Mouse (Mus musculus) forebrain, embryonic 16.5 days (tissue): ENCODE results near the gene Onecut3. TPM values are rescaled to one million over a fixed set of nuclear protein-coding genes. Genes with fewer than 3 reads are reported as not detected.

ENCODE experiments used
- ATAC-seq: fragments of 200-750 bp; cut with Nextera tagmentation; 2 replicates; pipeline ENCODE4 v1.8.0; 2017; ENCODE audit warnings: mild to moderate bottlenecking, moderate library complexity
- H3K27ac ChIP-seq: fragments of 300-500 bp; sonication (generic); 2 replicates; pipeline ENCODE4 v1.5.1; 2014; ENCODE audit warnings: low read length, control low read depth
- H3K27me3 ChIP-seq: fragments of 300-500 bp; sonication (generic); replicated peaks from 2 replicates; pipeline ENCODE4 v1.6.1; 2014; ENCODE audit warnings: low read length; ENCODE audit not compliant: control insufficient read depth, insufficient read depth
- H3K36me3 ChIP-seq: fragments of 300-500 bp; sonication (generic); 2 replicates; pipeline ENCODE4 v1.6.1; 2014; ENCODE audit not compliant: control insufficient read depth, insufficient read depth
- H3K4me1 ChIP-seq: fragments of 300-500 bp; sonication (generic); replicated peaks from 2 replicates; pipeline ENCODE4 v1.6.1; 2014; ENCODE audit warnings: low read length; ENCODE audit not compliant: control insufficient read depth, insufficient read depth
- H3K4me2 ChIP-seq: fragments of 300-500 bp; sonication (generic); 2 replicates; pipeline ENCODE4 v1.6.1; 2014; ENCODE audit warnings: mild to moderate bottlenecking, low read length, control low read depth
- H3K4me3 ChIP-seq: fragments of 300-500 bp; sonication (generic); replicated peaks from 2 replicates; pipeline ENCODE4 v1.5.1; 2014; ENCODE audit warnings: mild to moderate bottlenecking, low read length, control low read depth
- H3K9ac ChIP-seq: fragments of 300-500 bp; sonication (generic); replicated peaks from 2 replicates; pipeline ENCODE4 v1.6.1; 2014; ENCODE audit warnings: low read depth, low read length, control low read depth
- H3K9me3 ChIP-seq: fragments of 300-500 bp; sonication (generic); 2 replicates; pipeline ENCODE4 v1.6.1; 2016; ENCODE audit warnings: low read length; ENCODE audit not compliant: control insufficient read depth
- WGBS: fragments of 180-500 bp; shearing (Covaris S2); extraction: QIAGEN DNeasy Blood & Tissue Kit; methylation state at CpG from one replicate; pipeline ENCODE4 v1.1.7; 2014; 5-methylcytosine and 5-hydroxymethylcytosine counted together
- polyA plus RNA-seq: library from polyadenylated mRNA; unstranded; fragments of >200 nt; fragmentation: Nextera tagmentation; extraction: Ambion mirVana; gene quantifications from 2 replicates; pipeline ENCODE4 v1.2.1, GENCODE M21; 2015

Onecut3 gene
- polyA plus RNA-seq, 1 experiment from 2014 or later = 0.46 TPM

DNA sequence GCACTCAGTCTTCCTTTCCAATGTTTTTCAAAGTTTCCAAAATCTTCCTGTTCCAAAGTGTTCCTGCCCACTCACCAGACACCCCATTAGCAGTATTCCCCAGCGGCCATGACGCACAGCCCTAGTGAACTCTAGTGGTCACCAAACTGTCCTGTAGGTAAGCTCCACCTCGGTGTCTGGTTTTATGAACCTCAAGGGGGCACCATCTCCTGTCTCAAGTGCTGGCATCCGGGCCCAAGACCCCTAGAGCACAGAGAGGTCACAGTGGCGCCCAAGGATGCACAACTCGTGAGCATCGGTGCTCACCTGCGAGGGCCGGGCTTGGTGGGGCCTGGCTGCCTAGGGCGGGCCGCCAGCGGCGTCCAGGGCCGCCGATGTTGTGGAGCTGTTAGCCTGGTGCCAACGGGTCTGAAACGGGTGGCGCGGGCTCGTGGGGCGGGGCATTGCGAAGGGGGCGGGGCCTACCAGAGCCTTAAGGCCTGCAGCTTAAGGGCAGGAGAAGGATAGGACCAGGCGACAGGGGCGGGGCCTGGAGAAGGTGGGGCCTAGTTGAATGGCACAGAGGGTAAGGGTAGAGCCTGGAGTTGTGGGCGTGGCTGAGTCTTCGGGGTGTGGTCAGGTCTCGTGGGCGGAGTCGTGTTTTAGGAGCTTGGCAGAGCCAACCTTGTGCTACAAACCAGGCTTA, 44.2 kb downstream of the Onecut3 start, which contains the start of gene Atp8b3:
Gene Atp8b3, minus strand, starts transcription at position 415 of the 685 bp plus-strand sequence.
- Histone ChIP-seq H3K9ac (no peak within 1 kb of the TSS), H3K27me3 (peaks cover 12% of the 10 kb centered on the region), H3K4me1 (no peaks in the 10 kb centered on the region; the same call in 1 of the 2 replicates), H3K4me2 (peak within 1 kb of the TSS; percentile 21), H3K4me3 (no peak within 1 kb of the TSS), H3K27ac (no peak within 1 kb of the TSS), H3K36me3 (peaks cover 9% of the 10 kb centered on the region; the same call in 1 of the 2 replicates), H3K9me3 (no peaks in the 10 kb centered on the region)
- 2% methylated on average over 29 of the region's 30 CpGs for WGBS
- peak; percentile 45; the same call in 1 of the 2 replicates for ATAC-seq

- H3K36me3 ChIP-seq = peaks cover 11% of the 10 kb centered on the region; the same call in 1 of the 2 replicates
- H3K27me3 ChIP-seq = peaks cover 10% of the 10 kb centered on the region
- WGBS = 50% methylated on average over 5 of the region's 5 CpGs
- H3K9me3 ChIP-seq = no peaks in the 10 kb centered on the region
- H3K4me1 ChIP-seq = no peaks in the 10 kb centered on the region; the same call in 1 of the 2 replicates
- H3K27ac ChIP-seq = no peak overlapping the region
- no peak overlapping the region for H3K4me3 ChIP-seq
- no peak overlapping the region for H3K4me2 ChIP-seq
- no peak overlapping the region for H3K9ac ChIP-seq
- ATAC-seq = no peak
Measured at GRCm38 (mm10) chr10:80539493-80539892, 44.9 kb downstream of the Onecut3 start.

- WGBS = 97% methylated on average over 14 of the region's 14 CpGs
- H3K36me3 ChIP-seq = peaks cover 19% of the 10 kb centered on the region
- no peak overlapping the region for H3K27ac ChIP-seq
- ATAC-seq = no peak
- H3K27me3 ChIP-seq = no peaks in the 10 kb centered on the region; the same call in 1 of the 2 replicates
- no peak overlapping the region for H3K4me3 ChIP-seq
- no peaks in the 10 kb centered on the region for H3K4me1 ChIP-seq
- no peak overlapping the region for H3K4me2 ChIP-seq
- H3K9ac ChIP-seq = no peak overlapping the region
- H3K9me3 ChIP-seq = no peaks in the 10 kb centered on the region
Measured at GRCm38 (mm10) chr10:80543873-80544272, 49.2 kb downstream of the Onecut3 start.

DNA sequence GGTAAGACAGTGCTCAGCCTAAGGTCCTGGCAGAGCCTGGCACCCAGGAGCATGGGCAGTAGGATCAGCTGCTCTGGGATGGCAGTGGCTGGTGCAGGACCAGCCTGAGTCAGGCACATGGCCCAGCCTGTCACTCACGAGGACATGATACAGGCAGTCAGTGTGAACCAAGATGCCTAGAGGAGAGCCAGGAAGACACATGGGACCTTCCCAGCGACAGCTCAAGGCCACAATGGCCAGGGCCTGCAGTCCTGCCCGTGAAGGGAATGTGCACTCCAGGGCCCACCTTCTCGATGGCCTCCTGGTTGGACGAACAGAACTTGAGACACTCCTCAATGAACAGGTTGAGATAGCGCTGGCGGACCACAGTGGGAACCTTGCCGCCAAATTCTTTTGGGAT, 51.0 kb downstream of the Onecut3 start:
- H3K4me3 ChIP-seq = no peak overlapping the region
- H3K27me3 ChIP-seq = no peaks in the 10 kb centered on the region
- no peak overlapping the region for H3K27ac ChIP-seq
- 94% methylated on average over 8 of the region's 8 CpGs for WGBS
- no peak overlapping the region for H3K9ac ChIP-seq
- no peak for ATAC-seq
- no peak overlapping the region for H3K4me2 ChIP-seq
- peaks cover 19% of the 10 kb centered on the region for H3K36me3 ChIP-seq
- no peaks in the 10 kb centered on the region for H3K4me1 ChIP-seq
- no peaks in the 10 kb centered on the region for H3K9me3 ChIP-seq

GRCm38 (mm10) chr10:80546945-80547344, 52.3 kb downstream of the Onecut3 start:
- no peak for ATAC-seq
- peaks cover 19% of the 10 kb centered on the region for H3K36me3 ChIP-seq
- no peaks in the 10 kb centered on the region for H3K4me1 ChIP-seq
- no peaks in the 10 kb centered on the region for H3K27me3 ChIP-seq
- no peak overlapping the region for H3K4me3 ChIP-seq
- H3K27ac ChIP-seq = no peak overlapping the region
- H3K9ac ChIP-seq = no peak overlapping the region
- H3K4me2 ChIP-seq = no peak overlapping the region
- WGBS = 94% methylated on average over 4 of the region's 4 CpGs
- H3K9me3 ChIP-seq = no peaks in the 10 kb centered on the region

GRCm38 (mm10) chr10:80547539-80547938, 52.9 kb downstream of the Onecut3 start:
- Histone ChIP-seq H3K9me3 (no peaks in the 10 kb centered on the region), H3K27me3 (no peaks in the 10 kb centered on the region), H3K9ac (no peak overlapping the region), H3K4me3 (no peak overlapping the region), H3K4me1 (no peaks in the 10 kb centered on the region), H3K36me3 (peaks cover 18% of the 10 kb centered on the region), H3K27ac (no peak overlapping the region), H3K4me2 (no peak overlapping the region)
- ATAC-seq = no peak
- 94% methylated on average over 15 of the region's 15 CpGs for WGBS

- no peaks in the 10 kb centered on the region for H3K4me1 ChIP-seq
- ATAC-seq = peak; percentile 39
- no peak overlapping the region for H3K4me2 ChIP-seq
Measured at GRCm38 (mm10) chr10:80548428-80549006, 53.9 kb downstream of the Onecut3 start.

GRCm38 (mm10) chr10:80549279-80549678, 54.6 kb downstream of the Onecut3 start:
- peaks cover 8% of the 10 kb centered on the region for H3K36me3 ChIP-seq

More at GRCm38 (mm10) chr10:80548428-80549006, 53.9 kb downstream of the Onecut3 start:
- H3K27ac ChIP-seq = no peak overlapping the region
- no peak overlapping the region for H3K4me3 ChIP-seq
- WGBS = 75% methylated on average over 10 of the region's 10 CpGs
- H3K36me3 ChIP-seq = peaks cover 11% of the 10 kb centered on the region
- no peaks in the 10 kb centered on the region for H3K9me3 ChIP-seq
- H3K27me3 ChIP-seq = no peaks in the 10 kb centered on the region
- H3K9ac ChIP-seq = no peak overlapping the region

DNA sequence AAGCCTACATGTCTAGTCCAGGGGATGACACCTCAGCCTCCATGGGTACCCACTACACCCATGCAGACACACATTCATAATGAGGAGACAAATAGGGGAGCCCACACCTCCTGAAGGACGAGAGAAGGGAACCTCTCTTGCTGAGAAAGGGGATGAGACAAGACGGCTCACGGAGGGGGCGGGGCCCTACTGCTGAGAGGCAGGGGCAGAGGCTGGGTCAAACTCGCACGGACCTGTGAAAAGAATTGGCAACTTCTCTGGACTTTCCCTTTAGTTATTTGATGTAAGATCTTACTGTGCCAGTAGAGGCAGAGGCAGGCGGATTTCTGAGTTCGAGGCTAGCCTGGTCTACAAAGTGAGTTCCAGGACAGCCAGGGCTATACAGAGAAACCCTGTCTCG, 57.7 kb downstream of the Onecut3 start:
- no peak overlapping the region for H3K4me3 ChIP-seq
- no peak for ATAC-seq
- H3K4me1 ChIP-seq = peaks cover under 1% of the 10 kb centered on the region
- no peaks in the 10 kb centered on the region for H3K27me3 ChIP-seq
- H3K4me2 ChIP-seq = no peak overlapping the region
- 63% methylated on average over 9 of the region's 9 CpGs for WGBS
- peaks cover under 1% of the 10 kb centered on the region for H3K36me3 ChIP-seq
- H3K27ac ChIP-seq = no peak overlapping the region
- no peak overlapping the region for H3K9ac ChIP-seq
- no peaks in the 10 kb centered on the region for H3K9me3 ChIP-seq

More at GRCm38 (mm10) chr10:80549279-80549678, 54.6 kb downstream of the Onecut3 start:
- no peaks in the 10 kb centered on the region for H3K4me1 ChIP-seq
- no peak overlapping the region for H3K9ac ChIP-seq
- no peaks in the 10 kb centered on the region for H3K9me3 ChIP-seq
- 91% methylated on average over 21 of the region's 21 CpGs for WGBS
- no peak for ATAC-seq
- no peak overlapping the region for H3K4me3 ChIP-seq
- H3K4me2 ChIP-seq = no peak overlapping the region
- H3K27me3 ChIP-seq = no peaks in the 10 kb centered on the region
- H3K27ac ChIP-seq = no peak overlapping the region
